Mouse (Mus musculus): ENCODE data around the gene Tbx15.

Tbx15 gene

GRCm38 (mm10) chr3:99247996-99248801, 8.0 kb downstream of the Tbx15 start:
- in situ Hi-C loops (cut with MboI; ENCODE audit: low sequenced_read_pairs), result loop anchor here (25.0 kb wide), 1 partner anchor 689 kb away; no protein-coding TSS in a partner anchor

GRCm38 (mm10) chr3:99248831-99249550, 8.8 kb downstream of the Tbx15 start:
- in situ Hi-C loops (cut with MboI; ENCODE audit: low sequenced_read_pairs), result loop anchor here (25.0 kb wide), 1 partner anchor 688 kb away; no protein-coding TSS in a partner anchor

- in situ Hi-C loops (cut with MboI; ENCODE audit: low sequenced_read_pairs), result loop anchor here (25.0 kb wide), 1 partner anchor 688 kb away; no protein-coding TSS in a partner anchor
Measured at GRCm38 (mm10) chr3:99249551-99249870, 9.3 kb downstream of the Tbx15 start.

GRCm38 (mm10) chr3:99249906-99250305, 9.7 kb downstream of the Tbx15 start:
- in situ Hi-C loops (cut with MboI; ENCODE audit: low sequenced_read_pairs), result loop anchor here (25.0 kb wide), 1 partner anchor 687 kb away; no protein-coding TSS in a partner anchor

- in situ Hi-C loops (cut with MboI; ENCODE audit: low sequenced_read_pairs), result no loop called here
Measured at GRCm38 (mm10) chr3:99251271-99252165, 11.3 kb downstream of the Tbx15 start.

- in situ Hi-C loops (cut with MboI; ENCODE audit: low sequenced_read_pairs), result no loop called here
Measured at GRCm38 (mm10) chr3:99252461-99253091, 12.4 kb downstream of the Tbx15 start.

- in situ Hi-C loops (cut with MboI; ENCODE audit: low sequenced_read_pairs), result no loop called here
Measured at GRCm38 (mm10) chr3:99253092-99253488, 12.9 kb downstream of the Tbx15 start.

GRCm38 (mm10) chr3:99253497-99254451, 13.6 kb downstream of the Tbx15 start:
- in situ Hi-C loops (cut with MboI; ENCODE audit: low sequenced_read_pairs), result no loop called here

- in situ Hi-C loops (cut with MboI; ENCODE audit: low sequenced_read_pairs), result no loop called here
Measured at GRCm38 (mm10) chr3:99254559-99255151, 14.5 kb downstream of the Tbx15 start.

- in situ Hi-C loops (cut with MboI; ENCODE audit: low sequenced_read_pairs), result no loop called here
Measured at GRCm38 (mm10) chr3:99255411-99256365, 15.5 kb downstream of the Tbx15 start.

GRCm38 (mm10) chr3:99256366-99256750, 16.2 kb downstream of the Tbx15 start:
- in situ Hi-C loops (cut with MboI; ENCODE audit: low sequenced_read_pairs), result no loop called here

- in situ Hi-C loops (cut with MboI; ENCODE audit: low sequenced_read_pairs), result no loop called here
Measured at GRCm38 (mm10) chr3:99256766-99257165, 16.6 kb downstream of the Tbx15 start.

- in situ Hi-C loops (cut with MboI; ENCODE audit: low sequenced_read_pairs), result no loop called here
Measured at GRCm38 (mm10) chr3:99257586-99258577, 17.7 kb downstream of the Tbx15 start.

- in situ Hi-C loops (cut with MboI; ENCODE audit: low sequenced_read_pairs), result no loop called here
Measured at GRCm38 (mm10) chr3:99259741-99260270, 19.6 kb downstream of the Tbx15 start.

- in situ Hi-C loops (cut with MboI; ENCODE audit: low sequenced_read_pairs), result no loop called here
Measured at GRCm38 (mm10) chr3:99260395-99260794, 20.2 kb downstream of the Tbx15 start.

- in situ Hi-C loops (cut with MboI; ENCODE audit: low sequenced_read_pairs), result no loop called here
Measured at GRCm38 (mm10) chr3:99261371-99261791, 21.2 kb downstream of the Tbx15 start.
